Mouse (Mus musculus) forebrain, embryonic 12.5 days (tissue): ENCODE data around the gene Klrb1b. TPM values are rescaled to one million over a fixed set of nuclear protein-coding genes. Genes with fewer than 3 reads are reported as not detected.
"Not testable (repeated sequence)": the region's sequence is repeated elsewhere in the genome, so short reads cannot be mapped to it uniquely, and the experiment has no call there.

Source experiments
- ATAC-seq: fragments of 200-750 bp; cut with Nextera tagmentation; 2 replicates; pipeline ENCODE4 v1.8.0; 2017; ENCODE audit warnings: moderate TSS enrichment; ENCODE audit not compliant: low FRiP score
- H3K27ac ChIP-seq: fragments of 300-500 bp; sonication (generic); 2 replicates; pipeline ENCODE4 v1.5.1; 2016; ENCODE audit warnings: mild to moderate bottlenecking
- H3K27me3 ChIP-seq: fragments of 300-500 bp; sonication (generic); 2 replicates; pipeline ENCODE4 v1.6.1; 2016; ENCODE audit warnings: mild to moderate bottlenecking
- H3K36me3 ChIP-seq: fragments of 300-500 bp; sonication (generic); replicated peaks from 2 replicates; pipeline ENCODE4 v1.6.1; 2016; ENCODE audit warnings: mild to moderate bottlenecking
- H3K4me1 ChIP-seq: fragments of 300-500 bp; sonication (generic); 2 replicates; pipeline ENCODE4 v1.6.1; 2016
- H3K4me2 ChIP-seq: fragments of 300-500 bp; sonication (generic); 2 replicates; pipeline ENCODE4 v1.6.1; 2016; ENCODE audit warnings: mild to moderate bottlenecking, moderate library complexity
- H3K4me3 ChIP-seq: fragments of 300-500 bp; sonication (generic); replicated peaks from 2 replicates; pipeline ENCODE4 v1.5.1; 2016; ENCODE audit warnings: mild to moderate bottlenecking
- H3K9ac ChIP-seq: fragments of 300-500 bp; sonication (generic); 2 replicates; pipeline ENCODE4 v1.6.1; 2016; ENCODE audit warnings: mild to moderate bottlenecking
- H3K9me3 ChIP-seq: fragments of 300-500 bp; sonication (generic); 2 replicates; pipeline ENCODE4 v1.6.1; 2016
- WGBS: fragments of 180-500 bp; shearing (Covaris S2); methylation state at CpG from one replicate; pipeline ENCODE4 v1.1.7; 2016; 5-methylcytosine and 5-hydroxymethylcytosine counted together
- polyA plus RNA-seq: library from polyadenylated mRNA; unstranded; fragments of >200 nt; fragmentation: Nextera tagmentation; extraction: Ambion mirVana; gene quantifications from 2 replicates; pipeline ENCODE4 v1.2.1, GENCODE M21; 2016

Gene Klrb1b
- polyA plus RNA-seq, 1 experiment from 2014 or later: not detected

- peaks cover 4% of the 10 kb centered on the region for H3K4me1 ChIP-seq
- ATAC-seq: no peak
- WGBS: 92% methylated on average over 4 of the region's 4 CpGs
- H3K27me3 ChIP-seq: no peaks in the 10 kb centered on the region
- H3K27ac ChIP-seq: no peak overlapping the region
- H3K4me3 ChIP-seq: no peak overlapping the region
- H3K9me3 ChIP-seq: no peaks in the 10 kb centered on the region
- no peak overlapping the region for H3K4me2 ChIP-seq
- H3K36me3 ChIP-seq: no peaks in the 10 kb centered on the region
- no peak overlapping the region for H3K9ac ChIP-seq
Measured at GRCm38 (mm10) chr6:128847401-128847800, 21.3 kb upstream of the Klrb1b start.

- Histone ChIP-seq H3K27me3 (no peaks in the 10 kb centered on the region), H3K9me3 (no peaks in the 10 kb centered on the region), H3K27ac (no peak overlapping the region), H3K4me2 (no peak overlapping the region), H3K4me1 (peaks cover 11% of the 10 kb centered on the region), H3K9ac (no peak overlapping the region), H3K36me3 (no peaks in the 10 kb centered on the region), H3K4me3 (no peak overlapping the region)
- 55% methylated on average over 8 of the region's 9 CpGs for WGBS
- ATAC-seq: no peak
Measured at GRCm38 (mm10) chr6:128845998-128846542, 19.9 kb upstream of the Klrb1b start.

DNA sequence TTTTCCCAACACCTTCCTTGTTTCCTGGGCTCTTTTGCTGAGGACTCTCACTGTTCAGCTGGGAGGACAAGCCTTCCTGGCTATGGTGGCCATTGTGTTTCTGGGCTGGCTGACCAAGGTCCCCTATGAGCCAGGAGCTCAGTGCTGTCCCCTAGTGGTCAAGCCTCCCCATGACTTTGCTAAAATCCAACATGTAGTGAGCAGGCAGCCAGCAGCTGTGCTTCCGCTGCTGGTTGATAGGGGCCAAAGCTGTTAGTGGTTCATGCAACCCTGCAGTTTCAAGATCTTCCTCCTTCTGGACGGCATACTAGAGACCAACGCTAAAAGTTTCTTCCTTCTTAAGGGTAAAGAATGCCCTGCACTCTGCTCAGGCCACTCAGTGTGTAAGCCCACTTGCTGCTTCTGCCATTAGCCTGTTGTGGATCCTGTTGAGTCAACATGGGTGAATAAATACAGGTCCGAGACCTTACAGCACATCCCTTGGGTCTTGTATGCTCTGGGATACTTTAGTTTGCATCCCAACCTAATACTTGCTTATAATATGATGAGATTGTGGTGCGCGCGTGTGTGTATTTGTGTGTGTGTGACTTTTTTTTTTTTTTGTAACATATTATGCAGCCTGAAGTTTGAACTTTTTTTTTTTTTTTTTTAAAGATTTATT is 19.3 kb upstream of the Klrb1b start:
- WGBS: 34% methylated on average over 7 of the region's 7 CpGs
- Histone ChIP-seq H3K36me3 (no peaks in the 10 kb centered on the region), H3K4me2 (no peak overlapping the region), H3K4me1 (peaks cover 11% of the 10 kb centered on the region), H3K27ac (0 out of 2 replicates have a peak overlapping the region, but pooled peaks have one; percentile 32), H3K9ac (no peak overlapping the region), H3K27me3 (no peaks in the 10 kb centered on the region), H3K4me3 (peak overlapping the region; percentile 19; the same call in 1 of the 2 replicates), H3K9me3 (no peaks in the 10 kb centered on the region)
- peak; percentile 10 for ATAC-seq

- H3K27ac ChIP-seq: no peak overlapping the region
- no peak overlapping the region for H3K9ac ChIP-seq
- peaks cover 15% of the 10 kb centered on the region for H3K4me1 ChIP-seq
- H3K9me3 ChIP-seq: no peaks in the 10 kb centered on the region
- H3K27me3 ChIP-seq: no peaks in the 10 kb centered on the region
- ATAC-seq: no peak
- 78% methylated on average over 5 of the region's 5 CpGs for WGBS
- H3K4me2 ChIP-seq: no peak overlapping the region; the same call in 1 of the 2 replicates
- H3K36me3 ChIP-seq: no peaks in the 10 kb centered on the region
- H3K4me3 ChIP-seq: no peak overlapping the region
Measured at GRCm38 (mm10) chr6:128844586-128845080, 18.5 kb upstream of the Klrb1b start.

DNA sequence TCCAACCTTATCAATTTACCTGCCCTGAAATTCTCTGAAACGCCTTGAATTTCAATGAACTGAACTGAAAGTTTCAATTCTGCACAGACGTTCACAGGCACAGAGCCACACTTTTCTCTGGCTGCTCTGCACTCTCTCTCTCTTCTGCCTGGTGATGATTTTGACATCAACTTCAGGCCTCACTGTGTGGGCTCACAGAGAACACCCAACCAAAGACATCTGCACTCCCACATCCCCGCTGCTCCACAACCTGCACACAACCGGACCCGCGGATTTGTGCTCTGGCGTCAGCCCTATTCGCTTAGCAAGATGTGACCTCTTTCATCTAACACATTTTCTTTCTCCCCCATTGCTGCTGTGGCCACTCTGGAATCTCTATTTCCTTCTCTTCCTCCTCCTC is 18.0 kb upstream of the Klrb1b start:
- ATAC-seq: no peak
- no peaks in the 10 kb centered on the region for H3K9me3 ChIP-seq
- WGBS: 37% methylated on average over 8 of the region's 8 CpGs
- H3K4me2 ChIP-seq: peak overlapping the region; percentile 65
- no peak overlapping the region for H3K27ac ChIP-seq
- H3K36me3 ChIP-seq: no peaks in the 10 kb centered on the region
- no peaks in the 10 kb centered on the region for H3K27me3 ChIP-seq
- H3K4me1 ChIP-seq: peaks cover 16% of the 10 kb centered on the region
- 0 out of 2 replicates have a peak overlapping the region, but pooled peaks have one; percentile 14 for H3K9ac ChIP-seq
- peak overlapping the region; percentile 75 for H3K4me3 ChIP-seq

- H3K4me1 ChIP-seq: peaks cover 16% of the 10 kb centered on the region
- H3K36me3 ChIP-seq: no peaks in the 10 kb centered on the region
- peak overlapping the region; percentile 75 for H3K4me3 ChIP-seq
- peak overlapping the region; percentile 92 for H3K27ac ChIP-seq
- H3K9me3 ChIP-seq: no peaks in the 10 kb centered on the region
- peak; percentile 52 for ATAC-seq
- WGBS: under 1% methylated on average over 22 of the region's 22 CpGs
- peak overlapping the region; percentile 65 for H3K4me2 ChIP-seq
- H3K27me3 ChIP-seq: no peaks in the 10 kb centered on the region
- H3K9ac ChIP-seq: peak overlapping the region; percentile 71
Measured at GRCm38 (mm10) chr6:128843479-128843992, 17.4 kb upstream of the Klrb1b start.

- peak overlapping the region; percentile 71 for H3K9ac ChIP-seq
- H3K4me2 ChIP-seq: peak overlapping the region; percentile 65
- H3K4me3 ChIP-seq: peak overlapping the region; percentile 75
- peak; percentile 80 for ATAC-seq
- H3K36me3 ChIP-seq: no peaks in the 10 kb centered on the region
- peaks cover 16% of the 10 kb centered on the region for H3K4me1 ChIP-seq
- peak overlapping the region; percentile 92 for H3K27ac ChIP-seq
- WGBS: under 1% methylated on average over 44 of the region's 44 CpGs
- no peaks in the 10 kb centered on the region for H3K27me3 ChIP-seq
- no peaks in the 10 kb centered on the region for H3K9me3 ChIP-seq
Measured at GRCm38 (mm10) chr6:128842945-128843478, 16.9 kb upstream of the Klrb1b start.

GRCm38 (mm10) chr6:128842356-128842944 is 16.3 kb upstream of the Klrb1b start:
- Histone ChIP-seq H3K27ac (peak overlapping the region; percentile 92), H3K27me3 (no peaks in the 10 kb centered on the region), H3K4me1 (peaks cover 16% of the 10 kb centered on the region), H3K36me3 (no peaks in the 10 kb centered on the region), H3K9me3 (no peaks in the 10 kb centered on the region), H3K4me3 (peak overlapping the region; percentile 75), H3K9ac (peak overlapping the region; percentile 67), H3K4me2 (peak overlapping the region; percentile 65)
- under 1% methylated on average over 20 of the region's 20 CpGs for WGBS
- no peak for ATAC-seq

GRCm38 (mm10) chr6:128841327-128842089 is 15.4 kb upstream of the Klrb1b start:
- Histone ChIP-seq H3K27me3 (no peaks in the 10 kb centered on the region), H3K27ac (no peak overlapping the region), H3K4me2 (peak overlapping the region; percentile 65), H3K9ac (0 out of 2 replicates have a peak overlapping the region, but pooled peaks have one; percentile 67), H3K36me3 (no peaks in the 10 kb centered on the region), H3K4me1 (peaks cover 22% of the 10 kb centered on the region), H3K9me3 (no peaks in the 10 kb centered on the region), H3K4me3 (peak overlapping the region; percentile 75)
- ATAC-seq: no peak
- 42% methylated on average over 4 of the region's 4 CpGs for WGBS

DNA sequence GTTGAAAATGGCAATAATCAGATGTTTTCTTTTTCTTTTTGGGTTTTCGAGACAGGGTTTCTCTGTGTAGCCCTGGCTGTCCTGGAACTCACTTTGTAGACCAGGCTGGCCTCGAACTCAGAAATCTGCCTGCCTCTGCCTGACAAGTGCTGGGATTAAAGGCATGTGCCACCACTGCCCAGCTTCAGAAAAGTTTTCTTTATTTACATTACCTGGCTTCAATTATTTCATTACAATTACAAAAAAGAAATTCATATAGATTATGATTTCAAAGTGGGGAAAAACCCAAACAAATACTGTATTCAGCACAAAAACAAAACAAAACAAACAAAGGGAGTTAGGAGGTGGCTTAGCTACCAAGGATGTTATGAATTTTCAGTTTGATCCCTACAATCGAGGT is 14.5 kb upstream of the Klrb1b start:
- H3K4me1 ChIP-seq: peaks cover 22% of the 10 kb centered on the region
- H3K9ac ChIP-seq, H3K9me3 ChIP-seq, H3K4me2 ChIP-seq, H3K27ac ChIP-seq, H3K4me3 ChIP-seq, ATAC-seq, H3K27me3 ChIP-seq, H3K36me3 ChIP-seq: not testable (repeated sequence)
- 90% methylated on average over 3 of the region's 3 CpGs for WGBS

DNA sequence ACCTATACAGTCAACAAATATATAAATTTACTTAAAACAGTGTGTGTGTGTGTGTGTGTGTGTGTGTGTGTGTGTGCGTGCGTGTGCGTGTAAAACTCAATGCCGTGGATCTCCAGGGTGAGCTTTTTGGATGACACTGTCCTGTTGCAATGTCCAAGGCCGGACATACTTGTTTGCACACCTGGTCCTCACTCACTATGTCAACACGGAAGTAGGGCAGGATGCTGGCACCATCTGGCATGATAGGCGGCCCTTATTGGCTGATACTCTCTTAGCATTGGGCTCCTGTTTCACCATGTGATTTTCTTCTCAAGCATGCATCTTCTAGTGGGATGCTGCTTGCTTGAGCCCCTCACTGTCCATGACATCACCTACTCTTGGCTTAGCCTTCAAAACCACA is 13.8 kb upstream of the Klrb1b start:
- Histone ChIP-seq H3K9me3 (no peaks in the 10 kb centered on the region), H3K27me3 (no peaks in the 10 kb centered on the region), H3K4me1 (peaks cover 18% of the 10 kb centered on the region), H3K27ac (no peak overlapping the region), H3K4me2 (peak overlapping the region; percentile 63), H3K9ac (no peak overlapping the region), H3K4me3 (peak overlapping the region; percentile 74), H3K36me3 (no peaks in the 10 kb centered on the region)
- no peak for ATAC-seq
- WGBS: 79% methylated on average over 7 of the region's 7 CpGs
